Mouse (Mus musculus) bone marrow, adult 2 months (tissue): Measurements from ENCODE around the gene Junb. TPM values are rescaled to one million over a fixed set of nuclear protein-coding genes. Genes with fewer than 3 reads are reported as not detected.
A peak's percentile ranks its signal among the peaks of the same experiment; 100 is the strongest.

Experiments
- H3K27ac ChIP-seq: fragments of 200-500 bp; 2 replicates; pipeline ENCODE4 v1.5.1; 2012; ENCODE audit warnings: low read depth, mild to moderate bottlenecking, control low read depth, inconsistent platforms, low read length; ENCODE audit not compliant: control insufficient read depth, poor library complexity, insufficient read depth
- H3K4me1 ChIP-seq: fragments of 200-500 bp; 2 replicates; pipeline ENCODE4 v1.6.1; 2011; ENCODE audit warnings: low read length; ENCODE audit not compliant: control insufficient read depth, insufficient read depth
- H3K4me3 ChIP-seq: fragments of 200-500 bp; replicated peaks from 2 replicates; pipeline ENCODE3; 2011; ENCODE audit warnings: mild to moderate bottlenecking, low read depth, low read length, control low read depth; ENCODE audit not compliant: control insufficient read depth
- CTCF ChIP-seq: fragments of 200-500 bp; IDR thresholded peaks from 2 replicates; pipeline ENCODE4 v1.5.1; 2011; ENCODE audit warnings: low read length, control low read depth; ENCODE audit not compliant: control insufficient read depth, insufficient read depth
- POLR2A ChIP-seq: fragments of 200-500 bp; IDR thresholded peaks from 2 replicates; pipeline ENCODE4 v1.6.1; 2011; ENCODE audit warnings: low read depth, mild to moderate bottlenecking, control low read depth, low read length, borderline replicate concordance; ENCODE audit not compliant: control insufficient read depth
- WGBS: fragments of 180-500 bp; shearing (Covaris S2); methylation state at CpG from one replicate; pipeline ENCODE4 v1.1.7; 2018; 5-methylcytosine and 5-hydroxymethylcytosine counted together
- polyA plus RNA-seq: library from polyadenylated mRNA; stranded (reverse); fragments of >200 nt; gene quantifications from 2 replicates; pipeline ENCODE4 v1.2.4, GENCODE M21; 2011; ENCODE audit warnings: low replicate concordance; ENCODE audit not compliant: missing spikeins, insufficient read depth, insufficient read length

Junb gene
- polyA plus RNA-seq, 1 experiment: 18.4 TPM

DNA sequence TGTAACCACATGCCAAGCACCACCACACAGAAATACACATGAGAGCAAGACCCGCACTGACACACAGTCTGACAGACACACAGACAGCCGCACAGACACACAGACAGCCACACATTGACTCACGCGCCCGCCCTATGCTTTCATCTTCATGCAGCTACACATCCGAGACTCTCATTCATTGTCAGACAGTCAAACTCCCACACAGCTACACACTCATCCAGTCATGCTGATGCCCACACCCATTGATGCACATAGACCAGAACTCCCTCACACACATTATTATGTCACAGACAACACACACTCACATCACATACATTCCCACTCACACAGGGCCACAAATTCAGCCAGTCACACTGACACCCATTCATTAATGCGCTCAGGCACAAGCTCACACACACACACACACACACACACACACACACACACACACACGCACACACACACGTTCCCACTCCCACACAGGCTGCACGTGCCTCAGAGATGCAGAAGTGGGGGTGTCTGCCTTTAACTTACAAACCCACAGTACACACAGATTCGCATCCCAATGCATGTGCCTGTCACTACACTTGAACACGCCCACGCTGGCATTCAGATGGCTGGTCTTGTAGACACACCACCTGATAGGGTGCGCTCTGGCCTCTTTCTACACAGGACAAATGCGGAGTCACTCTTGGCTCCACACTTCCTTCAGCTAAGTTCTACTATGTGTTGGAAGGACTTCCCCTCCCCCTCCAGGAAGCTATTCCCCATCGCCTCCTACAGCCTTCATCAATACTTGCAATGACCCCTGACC is 44.6 kb downstream of the Junb start:
- TF ChIP-seq POLR2A: no peak
- no peak for TF ChIP-seq CTCF
- H3K4me3 ChIP-seq: no peak overlapping the region
- H3K27ac ChIP-seq: no peak overlapping the region
- 72% methylated on average over 16 of the region's 16 CpGs for WGBS
- no peaks in the 10 kb centered on the region; the same call in 1 of the 2 replicates for H3K4me1 ChIP-seq

- H3K4me3 ChIP-seq: no peak overlapping the region
- WGBS: 83% methylated on average over 13 of the region's 13 CpGs
- no peak overlapping the region for H3K27ac ChIP-seq
- TF ChIP-seq POLR2A (no peak), CTCF (no peak)
- no peaks in the 10 kb centered on the region; the same call in 1 of the 2 replicates for H3K4me1 ChIP-seq
Measured at GRCm38 (mm10) chr8:84930582-84930981, 47.9 kb downstream of the Junb start.

DNA sequence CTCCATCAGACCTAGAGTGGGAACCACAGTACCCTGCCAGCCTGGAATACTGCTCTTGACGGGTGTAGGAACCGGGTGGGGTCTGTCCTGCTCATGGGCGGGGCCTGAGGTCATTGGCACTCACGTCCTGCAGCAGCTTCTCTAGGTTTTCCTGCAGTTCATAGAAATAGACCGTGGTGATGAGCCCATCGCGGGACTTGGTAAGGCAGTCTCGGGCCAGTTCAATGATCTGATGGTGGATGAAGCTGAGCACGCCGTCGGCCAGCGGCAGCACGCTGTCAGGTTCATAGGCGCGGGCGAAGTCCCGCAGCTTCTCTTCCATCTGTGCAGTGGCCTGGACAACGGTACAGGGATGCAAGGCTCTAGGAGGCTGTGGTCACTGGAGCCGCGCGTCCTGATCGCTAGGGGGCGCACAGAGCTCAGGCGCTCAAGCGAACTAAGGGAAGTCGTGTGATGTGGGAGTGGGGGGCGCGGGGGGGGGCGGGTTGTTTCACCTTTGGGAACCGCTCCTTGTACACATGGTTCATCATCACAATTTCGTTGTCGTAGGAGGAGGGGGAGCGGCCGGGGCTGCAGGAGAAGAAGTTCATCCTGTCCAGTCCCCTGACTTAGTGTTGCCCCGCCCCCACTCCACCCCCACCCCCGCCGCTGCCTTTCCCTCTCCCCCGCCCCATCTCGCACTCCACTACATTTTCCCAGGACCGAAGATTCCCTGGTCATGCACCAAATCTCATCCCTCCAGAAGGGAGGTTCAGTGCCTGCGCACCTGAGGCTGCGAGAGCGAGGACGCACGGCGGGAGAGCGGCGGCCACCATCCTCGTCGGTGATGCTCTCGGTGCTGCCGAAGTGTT is 49.8 kb downstream of the Junb start:
- WGBS: 8% methylated on average over 51 of the region's 52 CpGs
- H3K27ac ChIP-seq: no peak overlapping the region
- TF ChIP-seq CTCF (peak; percentile 82), POLR2A (no peak)
- H3K4me1 ChIP-seq: no peaks in the 10 kb centered on the region; the same call in 1 of the 2 replicates
- H3K4me3 ChIP-seq: no peak overlapping the region

DNA sequence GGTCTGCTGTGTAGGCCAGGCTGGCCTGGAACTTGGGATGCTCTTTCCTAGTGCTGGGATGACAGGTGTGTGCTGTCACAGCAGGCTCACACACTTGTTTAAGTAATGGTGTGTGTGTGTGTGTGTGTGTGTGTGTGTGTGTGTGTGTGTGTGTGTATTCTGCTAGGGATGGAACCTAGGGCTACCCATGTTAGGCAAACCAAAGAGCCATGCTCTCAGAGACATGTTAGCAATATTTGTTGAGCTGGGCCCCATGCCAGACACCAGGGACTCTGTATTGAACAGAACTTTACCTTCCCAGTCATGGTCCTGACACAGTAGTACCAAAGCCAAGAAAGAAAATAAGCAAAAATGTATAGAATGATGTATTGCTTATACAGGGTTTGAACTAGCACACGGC is 51.0 kb downstream of the Junb start:
- H3K27ac ChIP-seq: no peak overlapping the region
- H3K4me1 ChIP-seq: no peaks in the 10 kb centered on the region; the same call in 1 of the 2 replicates
- 75% methylated on average over 1 of the region's 1 CpGs for WGBS
- TF ChIP-seq CTCF (no peak), POLR2A (no peak)
- H3K4me3 ChIP-seq: no peak overlapping the region

DNA sequence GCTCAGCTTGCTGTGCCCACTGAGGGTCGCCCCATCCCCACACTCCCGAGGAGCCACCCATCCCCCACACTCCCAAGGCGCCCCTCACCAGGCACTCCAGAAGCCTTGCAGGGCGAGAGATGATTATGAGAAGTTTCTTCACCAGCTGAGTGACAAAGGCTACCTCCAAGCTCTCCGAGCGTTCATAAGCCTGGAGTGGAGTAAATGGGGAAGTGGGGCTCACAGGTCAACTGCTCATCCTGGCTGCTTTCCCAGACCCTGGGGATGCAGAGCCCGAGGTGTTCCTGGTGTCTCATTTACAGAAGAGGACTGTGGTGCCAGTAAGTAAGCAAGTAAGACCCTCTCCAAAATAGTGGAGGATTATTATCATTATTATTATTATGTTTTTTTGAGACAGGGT is 53.0 kb downstream of the Junb start:
- Histone ChIP-seq H3K27ac (no peak overlapping the region), H3K4me3 (no peak overlapping the region), H3K4me1 (no peaks in the 10 kb centered on the region; the same call in 1 of the 2 replicates)
- 30% methylated on average over 7 of the region's 7 CpGs for WGBS
- TF ChIP-seq CTCF (no peak), POLR2A (no peak)

Other genes starting within 250 kb of the Junb start
- gene Nfix, start 178.4 kb downstream of the Junb start, polyA plus RNA-seq: 20.6 and 23.7 TPM in 2 replicates
- gene Dand5, start 155.9 kb downstream of the Junb start, polyA plus RNA-seq: 2.2 and 3.3 TPM in 2 replicates
- 9.2 and 20.5 TPM in 2 replicates for gene Gadd45gip1, start 147.2 kb downstream of the Junb start, polyA plus RNA-seq
- gene Rad23a, start 138.1 kb downstream of the Junb start, polyA plus RNA-seq: 169 and 222 TPM in 2 replicates
- 342 and 475 TPM in 2 replicates for gene Calr, start 131.8 kb downstream of the Junb start, polyA plus RNA-seq
- 36.6 and 59.1 TPM in 2 replicates for gene Farsa, start 121.7 kb downstream of the Junb start, polyA plus RNA-seq
- gene Syce2, start 106.6 kb downstream of the Junb start, polyA plus RNA-seq: 32.6 and 36.7 TPM in 2 replicates
- 19.1 and 33.0 TPM in 2 replicates for gene Gcdh, start 84.8 kb downstream of the Junb start, polyA plus RNA-seq
- 142 and 168 TPM in 2 replicates for gene Klf1, start 76.8 kb downstream of the Junb start, polyA plus RNA-seq
- 35.0 and 54.0 TPM in 2 replicates for gene Dnase2a, start 70.2 kb downstream of the Junb start, polyA plus RNA-seq
- not detected in 2 replicates for gene Mast1, start 41.4 kb downstream of the Junb start, polyA plus RNA-seq
- gene Rtbdn, start 31.7 kb downstream of the Junb start, polyA plus RNA-seq: not detected in 2 replicates
- not detected in 2 replicates for gene Gm49661, start 9.3 kb downstream of the Junb start, polyA plus RNA-seq
- gene Prdx2, start 9.1 kb downstream of the Junb start, polyA plus RNA-seq: 1,113 and 1,804 TPM in 2 replicates
- gene Rnaseh2a, start 9.0 kb downstream of the Junb start, polyA plus RNA-seq: 40.8 and 54.9 TPM in 2 replicates
- 3.5 and 7.3 TPM in 2 replicates for gene Hook2, start 11.9 kb upstream of the Junb start, polyA plus RNA-seq
- gene Best2, start 35.8 kb upstream of the Junb start, polyA plus RNA-seq: not detected in 2 replicates
- gene Asna1, start 46.6 kb upstream of the Junb start, polyA plus RNA-seq: 20.7 and 46.6 TPM in 2 replicates
- gene Trir, start 48.1 kb upstream of the Junb start, polyA plus RNA-seq: 240 and 300 TPM in 2 replicates
- 35.5 and 49.9 TPM in 2 replicates for gene Tnpo2, start 58.2 kb upstream of the Junb start, polyA plus RNA-seq
- 4.1 and 14.3 TPM in 2 replicates for gene Fbxw9, start 81.3 kb upstream of the Junb start, polyA plus RNA-seq
- 4.3 TPM in 1 of 2 replicates, not detected in the other for gene Gm5741, start 89.3 kb upstream of the Junb start, polyA plus RNA-seq
- 31.0 and 39.6 TPM in 2 replicates for gene Dhps, start 93.0 kb upstream of the Junb start, polyA plus RNA-seq
- 26.9 and 42.0 TPM in 2 replicates for gene Wdr83os, start 102.0 kb upstream of the Junb start, polyA plus RNA-seq
- 57.4 and 100 TPM in 2 replicates for gene Wdr83, start 102.6 kb upstream of the Junb start, polyA plus RNA-seq
- 19.2 and 64.3 TPM in 2 replicates for gene Man2b1, start 104.6 kb upstream of the Junb start, polyA plus RNA-seq
- gene Zfp791, start 144.4 kb upstream of the Junb start, polyA plus RNA-seq: not detected in 2 replicates
- not detected in 2 replicates for gene Cks1brt, start 173.2 kb upstream of the Junb start, polyA plus RNA-seq
- gene Olfr371, start 247.3 kb upstream of the Junb start, polyA plus RNA-seq: not detected in 2 replicates